Mouse (Mus musculus): ENCODE measurements around the gene Mthfd1l. TPM values are rescaled to one million over a fixed set of nuclear protein-coding genes. Genes with fewer than 3 reads are reported as not detected.

Gene Mthfd1l
- total RNA-seq (2021): under 1 TPM; 0.77 to 0.99 TPM
- polyA plus RNA-seq (2012; rRNA removed): 0.27 and 0.41 TPM in 2 replicates
- long read RNA-seq: 0 reads

DNA sequence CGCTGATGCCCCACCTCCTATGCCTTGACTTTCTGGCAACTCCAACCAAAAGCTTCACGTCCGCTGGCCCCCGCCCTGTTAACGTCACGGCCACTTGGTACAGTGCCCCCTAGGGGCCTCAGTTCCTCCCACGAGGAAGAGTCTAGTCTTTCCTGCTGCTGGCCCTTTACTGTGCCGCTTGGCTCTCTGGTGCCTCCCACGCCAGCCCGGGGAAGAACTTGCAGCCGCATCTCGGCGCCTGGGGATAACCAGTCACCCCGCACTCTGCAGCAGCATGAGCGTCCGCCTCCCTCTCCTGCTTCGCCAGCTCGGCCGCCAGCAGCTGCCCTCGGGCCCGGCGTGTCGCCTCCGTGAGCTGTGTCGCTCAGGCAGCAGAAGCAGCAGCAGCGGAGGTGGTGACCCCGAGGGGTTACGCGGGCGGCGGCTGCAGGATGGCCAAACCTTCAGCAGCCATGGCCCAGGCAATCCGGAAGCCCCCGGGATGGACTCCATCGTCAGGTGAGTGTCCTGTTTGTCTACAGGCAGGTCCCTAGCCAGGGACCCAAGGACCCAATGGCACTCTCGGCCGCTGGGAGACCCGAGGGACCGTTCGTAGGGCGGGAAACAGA is at the start of gene Mthfd1l:
Gene Mthfd1l (plus strand): TSS at position 138 of the 608 bp plus-strand sequence.
- Histone ChIP-seq H3K4me3 (peak within 1 kb of the TSS; percentile 62), H3K27me3 (ENCODE audit: control insufficient read depth, insufficient read depth, low read length) (no peaks in the 10 kb centered on the region), H3K4me1 (ENCODE audit: control insufficient read depth, insufficient read depth, low read length) (peaks cover 3% of the 10 kb centered on the region; the same call in 1 of the 2 replicates), H3K36me3 (ENCODE audit: control insufficient read depth, insufficient read depth, low read length) (no peaks in the 10 kb centered on the region), H3K9ac (ENCODE audit: low read depth, low read length) (peak within 1 kb of the TSS; percentile 75), H3K79me2 (replicated peaks; ENCODE audit: control insufficient read depth, insufficient read depth, low read length) (no peaks in the 10 kb centered on the region), H3K27ac (peak within 1 kb of the TSS; percentile 75)
- DNase-seq: peak; percentile 77 to 86
- intact Hi-C loops (cut with DNase I): no loop called here
- under 1% methylated on average over 40 of the region's 40 CpGs for WGBS
- TF ChIP-seq POLR2A (IDR thresholded peaks at IDR 0.05; ENCODE audit: insufficient read depth, low read depth, low read length): peak; percentile 52; the same call in 1 of the 2 replicates
- no peak for TF ChIP-seq EP300 (IDR thresholded peaks at IDR 0.05; ENCODE audit: insufficient read depth, low read depth, low read length)
- TF ChIP-seq CTCF (IDR thresholded peaks at IDR 0.05): peak; percentile 73

DNA sequence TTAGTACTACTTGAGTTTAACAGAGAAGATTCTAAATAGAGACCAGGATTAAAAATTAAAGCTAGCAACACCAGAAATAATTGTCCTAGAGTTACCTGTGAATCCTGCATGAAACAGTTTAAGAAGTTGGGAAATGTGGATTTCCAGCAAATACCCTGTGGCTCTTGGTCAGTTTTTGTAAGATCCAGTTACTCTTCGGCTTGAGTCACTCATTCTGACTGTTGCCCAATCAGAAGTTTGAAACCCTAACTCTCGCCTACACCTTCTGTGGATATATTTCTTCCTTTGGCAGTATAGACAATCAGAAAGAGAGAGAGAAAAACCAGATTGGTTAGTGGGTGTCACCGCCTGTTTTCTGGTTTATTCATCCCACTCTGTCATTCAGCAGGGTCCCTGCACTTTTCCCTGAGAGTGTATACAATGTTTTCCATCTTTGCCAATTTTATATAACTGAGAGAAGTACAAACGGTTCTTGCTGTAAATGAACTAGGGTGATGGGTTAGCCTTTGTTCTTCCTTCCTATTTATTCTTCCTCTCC is 44.8 kb upstream of the Mthfd1l start:
- 86% methylated on average over 4 of the region's 4 CpGs for WGBS
- Histone ChIP-seq H3K27me3 (ENCODE audit: control insufficient read depth, insufficient read depth, low read length) (no peaks in the 10 kb centered on the region), H3K27ac (no peak overlapping the region), H3K4me3 (no peak overlapping the region), H3K36me3 (ENCODE audit: control insufficient read depth, insufficient read depth, low read length) (peaks cover 4% of the 10 kb centered on the region), H3K79me2 (replicated peaks; ENCODE audit: control insufficient read depth, insufficient read depth, low read length) (no peaks in the 10 kb centered on the region), H3K4me1 (ENCODE audit: control insufficient read depth, insufficient read depth, low read length) (peaks cover 2% of the 10 kb centered on the region), H3K9ac (ENCODE audit: low read depth, low read length) (no peak overlapping the region)
- intact Hi-C loops (cut with DNase I): no loop called here
- no peak for TF ChIP-seq CTCF (IDR thresholded peaks at IDR 0.05)
- TF ChIP-seq POLR2A (IDR thresholded peaks at IDR 0.05; ENCODE audit: insufficient read depth, low read depth, low read length): no peak
- TF ChIP-seq EP300 (IDR thresholded peaks at IDR 0.05; ENCODE audit: insufficient read depth, low read depth, low read length): no peak
- DNase-seq: no peak

GRCm38 (mm10) chr10:3931831-3932230 is 41.1 kb upstream of the Mthfd1l start:
- intact Hi-C loops (cut with DNase I): no loop called here
- Histone ChIP-seq H3K9ac (ENCODE audit: low read depth, low read length) (no peak overlapping the region), H3K27me3 (ENCODE audit: control insufficient read depth, insufficient read depth, low read length) (no peaks in the 10 kb centered on the region), H3K79me2 (replicated peaks; ENCODE audit: control insufficient read depth, insufficient read depth, low read length) (no peaks in the 10 kb centered on the region), H3K36me3 (ENCODE audit: control insufficient read depth, insufficient read depth, low read length) (peaks cover 4% of the 10 kb centered on the region), H3K4me3 (no peak overlapping the region), H3K27ac (no peak overlapping the region), H3K4me1 (ENCODE audit: control insufficient read depth, insufficient read depth, low read length) (peaks cover 2% of the 10 kb centered on the region)
- no peak for DNase-seq
- no peak for TF ChIP-seq POLR2A (IDR thresholded peaks at IDR 0.05; ENCODE audit: insufficient read depth, low read depth, low read length)
- TF ChIP-seq CTCF (IDR thresholded peaks at IDR 0.05): no peak
- no peak for TF ChIP-seq EP300 (IDR thresholded peaks at IDR 0.05; ENCODE audit: insufficient read depth, low read depth, low read length)

DNA sequence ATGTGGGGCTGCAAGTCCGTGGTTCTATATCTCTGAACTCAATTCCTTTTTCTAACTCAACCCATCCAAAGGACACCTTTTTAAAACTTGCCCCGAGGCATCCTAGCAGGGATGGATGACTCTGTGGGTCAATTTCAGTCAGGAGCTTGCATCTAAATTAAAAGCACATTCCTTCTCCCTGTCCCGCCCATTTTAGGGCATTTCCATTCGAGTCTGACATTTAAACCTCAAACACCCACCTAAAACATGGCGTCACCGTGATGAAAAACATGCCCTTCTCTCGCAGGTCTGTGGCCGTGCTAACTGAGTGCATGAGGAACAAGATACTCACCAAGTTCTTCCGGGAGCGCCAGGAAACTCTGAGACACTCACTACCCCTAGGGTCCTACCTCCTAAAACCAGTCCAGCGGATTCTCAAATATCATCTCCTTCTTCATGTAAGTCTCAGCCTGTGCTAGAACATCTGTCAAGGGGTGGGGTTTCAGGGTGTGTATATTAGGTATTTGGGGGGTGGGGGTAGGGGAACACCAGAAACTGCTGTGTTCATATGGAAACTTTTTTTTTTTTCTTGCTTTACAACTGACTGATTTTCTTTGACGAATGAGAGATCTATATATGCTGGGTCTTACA is 39.5 kb upstream of the Mthfd1l start:
- no peak overlapping the region for H3K9ac ChIP-seq (ENCODE audit: low read depth, low read length)
- no peak overlapping the region for H3K4me3 ChIP-seq
- no peak for DNase-seq
- TF ChIP-seq POLR2A (IDR thresholded peaks at IDR 0.05; ENCODE audit: insufficient read depth, low read depth, low read length): no peak
- no peak for TF ChIP-seq EP300 (IDR thresholded peaks at IDR 0.05; ENCODE audit: insufficient read depth, low read depth, low read length)
- no peak for TF ChIP-seq CTCF (IDR thresholded peaks at IDR 0.05)
- H3K27ac ChIP-seq: no peak overlapping the region
- H3K4me1 ChIP-seq (ENCODE audit: control insufficient read depth, insufficient read depth, low read length): peaks cover 2% of the 10 kb centered on the region
- H3K36me3 ChIP-seq (ENCODE audit: control insufficient read depth, insufficient read depth, low read length): peaks cover 6% of the 10 kb centered on the region
- intact Hi-C loops (cut with DNase I): loop anchor here (1.0 kb wide), 1 partner anchor 35 kb away; no protein-coding TSS in a partner anchor
- H3K27me3 ChIP-seq (ENCODE audit: control insufficient read depth, insufficient read depth, low read length): no peaks in the 10 kb centered on the region
- no peaks in the 10 kb centered on the region for H3K79me2 ChIP-seq (replicated peaks; ENCODE audit: control insufficient read depth, insufficient read depth, low read length)
- 84% methylated on average over 12 of the region's 12 CpGs for WGBS

DNA sequence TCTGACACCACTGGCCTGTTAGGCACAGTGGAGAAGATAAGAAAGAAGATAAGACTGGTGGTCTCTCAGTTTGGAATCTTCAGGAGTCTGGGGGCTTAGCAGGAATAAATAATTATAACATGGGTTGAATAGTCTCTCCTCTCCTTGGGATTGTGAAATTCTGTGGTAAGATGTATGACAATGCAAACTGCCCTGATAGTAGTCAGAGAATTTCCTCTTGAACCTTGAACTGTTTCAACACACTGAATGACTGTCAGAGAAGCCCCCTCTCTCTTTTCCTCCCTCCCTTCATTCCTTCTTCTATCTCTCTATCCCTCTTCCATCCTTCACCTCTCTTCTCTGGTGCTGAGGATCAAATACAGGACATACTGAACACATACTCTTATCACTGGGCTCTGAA is 36.1 kb upstream of the Mthfd1l start:
- DNase-seq: no peak
- Histone ChIP-seq H3K4me1 (ENCODE audit: control insufficient read depth, insufficient read depth, low read length) (peaks cover 5% of the 10 kb centered on the region), H3K27me3 (ENCODE audit: control insufficient read depth, insufficient read depth, low read length) (no peaks in the 10 kb centered on the region), H3K79me2 (replicated peaks; ENCODE audit: control insufficient read depth, insufficient read depth, low read length) (no peaks in the 10 kb centered on the region), H3K27ac (no peak overlapping the region), H3K4me3 (no peak overlapping the region), H3K9ac (ENCODE audit: low read depth, low read length) (no peak overlapping the region), H3K36me3 (ENCODE audit: control insufficient read depth, insufficient read depth, low read length) (peaks cover 1% of the 10 kb centered on the region; the same call in 1 of the 2 replicates)
- intact Hi-C loops (cut with DNase I): no loop called here
- no peak for TF ChIP-seq EP300 (IDR thresholded peaks at IDR 0.05; ENCODE audit: insufficient read depth, low read depth, low read length)

Data from heart, adult 2 months (tissue).